Mouse (Mus musculus) ES-Bruce4 (cell line): ENCODE data around the gene Cdh23. TPM values are rescaled to one million over a fixed set of nuclear protein-coding genes. Genes with fewer than 3 reads are reported as not detected.

Source experiments
- H3K27ac ChIP-seq: 2 replicates; pipeline ENCODE4 v1.5.1; 2012; ENCODE audit warnings: low read length, inconsistent platforms; ENCODE audit not compliant: insufficient read depth
- H3K27me3 ChIP-seq: 2 replicates; pipeline ENCODE4 v1.6.1; 2012; ENCODE audit warnings: mild to moderate bottlenecking, low read length, inconsistent platforms; ENCODE audit not compliant: control insufficient read depth, poor library complexity, insufficient read depth, severe bottlenecking
- H3K36me3 ChIP-seq: 2 replicates; pipeline ENCODE4 v1.6.1; 2012; ENCODE audit warnings: inconsistent platforms, mild to moderate bottlenecking, low read length, moderate library complexity; ENCODE audit not compliant: control insufficient read depth, poor library complexity, insufficient read depth, severe bottlenecking
- H3K4me1 ChIP-seq: one replicate; pipeline ENCODE4 v1.8.1; 2011; ENCODE audit warnings: low read length; ENCODE audit not compliant: control insufficient read depth, insufficient read depth
- H3K4me3 ChIP-seq: 2 replicates; pipeline ENCODE4 v1.5.1; 2011; ENCODE audit warnings: low read depth, mild to moderate bottlenecking, low read length
- H3K9ac ChIP-seq: 2 replicates; pipeline ENCODE4 v1.6.1; 2012; ENCODE audit warnings: low read depth, mild to moderate bottlenecking, inconsistent platforms; ENCODE audit not compliant: poor library complexity, severe bottlenecking
- H3K9me3 ChIP-seq: replicated peaks from 2 replicates; pipeline ENCODE4 v1.6.1; 2012; ENCODE audit warnings: mild to moderate bottlenecking, low read length, inconsistent platforms; ENCODE audit not compliant: control insufficient read depth, poor library complexity, insufficient read depth, severe bottlenecking
- CTCF ChIP-seq: IDR thresholded peaks from one replicate; pipeline ENCODE4 v1.8.1; 2011; ENCODE audit warnings: low read depth, low read length
- EP300 ChIP-seq: IDR thresholded peaks from 2 replicates; pipeline ENCODE4 v1.6.1; 2011; ENCODE audit warnings: low read depth, low read length; ENCODE audit not compliant: insufficient read depth
- POLR2A ChIP-seq: IDR thresholded peaks from one replicate; pipeline ENCODE4 v1.8.1; 2011; ENCODE audit warnings: low read length; ENCODE audit not compliant: insufficient read depth
- polyA plus RNA-seq: library from polyadenylated mRNA; stranded (reverse); fragments of >200 nt; gene quantifications from 2 replicates; pipeline ENCODE4 v1.2.4, GENCODE M21; 2011; ENCODE audit warnings: low read depth; ENCODE audit not compliant: missing spikeins, insufficient read depth, insufficient read length

Gene Cdh23
- polyA plus RNA-seq, 1 experiment, result 0.33 TPM

DNA sequence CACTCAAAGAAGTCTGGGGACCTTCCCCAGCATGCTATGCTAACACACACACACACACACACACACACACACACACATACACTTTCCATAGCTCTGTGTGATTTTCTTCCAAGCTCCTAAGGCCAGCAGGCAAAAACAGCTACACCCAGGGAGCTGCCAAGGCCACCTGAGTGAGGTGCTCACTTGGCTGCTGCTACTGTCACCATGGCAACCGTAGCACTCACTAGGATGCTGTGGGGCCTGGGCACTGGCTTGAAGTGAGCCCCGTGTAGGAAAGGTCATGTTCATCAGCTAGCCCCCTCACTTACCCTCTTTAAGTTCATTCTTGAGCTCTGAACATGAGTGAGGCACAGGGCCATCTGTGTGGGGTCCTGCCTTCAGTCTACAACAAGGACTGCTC lies 204.8 kb downstream of the Cdh23 start:
- Histone ChIP-seq H3K9me3 (no peaks in the 10 kb centered on the region), H3K27ac (no peak overlapping the region), H3K4me1 (no peaks in the 10 kb centered on the region), H3K4me3 (no peak overlapping the region), H3K27me3 (no peaks in the 10 kb centered on the region), H3K9ac (no peak overlapping the region), H3K36me3 (no peaks in the 10 kb centered on the region)
- TF ChIP-seq EP300, result no peak
- TF ChIP-seq CTCF, result no peak
- no peak for TF ChIP-seq POLR2A

DNA sequence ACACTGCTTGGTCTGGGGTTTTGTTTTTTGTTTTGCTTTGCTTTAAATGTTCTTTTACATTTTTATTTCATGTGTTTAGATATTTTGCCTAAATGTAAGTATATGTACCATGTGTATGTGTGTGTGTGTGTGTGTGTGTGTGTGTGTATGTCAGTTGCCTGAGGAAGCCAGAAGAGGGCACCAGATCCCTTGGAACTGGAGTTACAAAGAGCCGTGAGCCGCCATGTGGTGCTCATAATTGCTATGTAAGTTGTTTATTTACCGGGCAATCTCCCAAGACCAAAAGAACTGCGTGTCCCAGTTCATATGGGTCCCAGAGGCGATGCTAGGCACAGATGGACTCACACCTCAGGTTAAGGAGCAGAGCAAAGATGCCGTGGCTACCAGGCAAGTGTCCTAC lies 214.9 kb downstream of the Cdh23 start:
- Histone ChIP-seq H3K9ac (no peak overlapping the region), H3K9me3 (no peaks in the 10 kb centered on the region), H3K27ac (no peak overlapping the region), H3K4me1 (peaks cover 1% of the 10 kb centered on the region), H3K36me3 (no peaks in the 10 kb centered on the region), H3K4me3 (no peak overlapping the region), H3K27me3 (no peaks in the 10 kb centered on the region)
- TF ChIP-seq EP300, result no peak

DNA sequence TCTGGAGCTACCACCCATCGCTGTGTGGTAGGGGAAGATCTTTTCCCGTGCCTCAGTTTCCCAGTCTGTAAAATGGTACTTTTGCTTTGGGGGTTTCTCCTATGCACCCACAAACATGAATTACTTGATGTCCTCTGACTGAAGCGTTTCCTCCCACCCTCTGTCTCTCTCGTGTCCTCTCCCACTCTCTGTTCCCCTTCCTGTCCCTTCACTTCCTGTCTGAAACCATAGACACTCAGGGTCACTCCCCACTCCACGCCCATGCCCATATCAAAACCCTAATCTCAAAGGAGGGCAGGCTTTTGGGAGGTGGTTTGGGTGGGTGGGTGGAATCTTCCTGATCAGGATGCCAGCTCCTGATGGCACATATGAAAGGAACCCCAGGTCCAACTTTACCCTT lies 221.7 kb downstream of the Cdh23 start:
- Histone ChIP-seq H3K27me3 (no peaks in the 10 kb centered on the region), H3K9me3 (no peaks in the 10 kb centered on the region), H3K4me1 (no peaks in the 10 kb centered on the region), H3K4me3 (no peak overlapping the region), H3K36me3 (no peaks in the 10 kb centered on the region), H3K9ac (no peak overlapping the region), H3K27ac (no peak overlapping the region)
- no peak for TF ChIP-seq EP300
- TF ChIP-seq POLR2A, result no peak
- no peak for TF ChIP-seq CTCF

DNA sequence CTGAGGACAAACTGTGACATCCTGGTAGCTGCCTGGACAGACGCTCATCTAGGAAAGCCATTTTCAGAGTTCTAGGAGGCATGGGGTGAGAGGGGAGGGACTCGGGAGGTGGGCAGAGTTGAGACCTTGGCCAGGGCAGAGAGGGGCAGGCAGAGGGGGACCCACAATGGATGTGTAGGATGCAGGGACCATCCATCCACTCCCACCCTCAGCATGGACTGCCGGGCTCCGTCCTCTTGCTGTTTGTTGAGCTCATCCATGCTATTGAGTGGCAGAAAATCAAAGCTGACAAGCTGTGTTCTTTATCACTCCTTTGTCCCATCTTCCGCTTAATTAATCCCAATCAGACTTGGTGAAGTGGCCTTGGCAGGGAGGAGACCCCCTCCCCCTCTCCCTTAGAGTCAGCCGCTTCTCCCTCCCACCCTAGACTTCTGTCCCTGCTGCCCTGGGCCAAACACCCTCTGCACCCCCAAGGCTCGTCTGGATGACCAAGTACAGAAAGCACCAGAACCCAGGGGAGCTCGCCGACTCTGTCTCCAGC lies 222.4 kb downstream of the Cdh23 start:
- no peaks in the 10 kb centered on the region for H3K4me1 ChIP-seq
- no peak overlapping the region for H3K9ac ChIP-seq
- no peak overlapping the region for H3K27ac ChIP-seq
- H3K9me3 ChIP-seq, result no peaks in the 10 kb centered on the region
- TF ChIP-seq CTCF (no peak), POLR2A (no peak), EP300 (no peak)
- no peak overlapping the region for H3K4me3 ChIP-seq
- no peaks in the 10 kb centered on the region for H3K27me3 ChIP-seq
- H3K36me3 ChIP-seq, result no peaks in the 10 kb centered on the region

DNA sequence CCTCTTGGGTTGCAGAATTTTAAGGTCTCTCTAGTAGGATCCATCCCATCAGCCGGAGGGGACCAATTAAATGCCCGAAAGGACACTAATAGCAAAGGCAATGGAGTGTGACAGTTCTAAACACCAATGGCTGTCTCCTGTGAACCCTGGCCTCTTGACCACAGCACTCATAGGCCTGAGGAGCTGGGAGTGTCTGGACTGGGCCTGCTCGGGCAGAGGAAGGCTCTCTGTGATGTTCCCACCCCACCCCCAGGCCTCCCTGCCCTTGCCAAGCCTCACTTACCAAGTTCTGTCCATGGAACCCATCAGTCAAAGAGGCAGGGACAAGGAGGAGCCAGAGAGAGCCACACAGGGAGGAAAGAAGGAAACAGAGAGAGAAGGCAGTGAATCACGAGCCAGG lies 228.5 kb downstream of the Cdh23 start:
- no peaks in the 10 kb centered on the region for H3K27me3 ChIP-seq
- H3K4me3 ChIP-seq, result no peak overlapping the region
- H3K4me1 ChIP-seq, result no peaks in the 10 kb centered on the region
- no peak overlapping the region for H3K9ac ChIP-seq
- H3K27ac ChIP-seq, result no peak overlapping the region
- H3K36me3 ChIP-seq, result no peaks in the 10 kb centered on the region
- no peak for TF ChIP-seq CTCF
- no peak for TF ChIP-seq EP300
- no peak for TF ChIP-seq POLR2A
- no peaks in the 10 kb centered on the region for H3K9me3 ChIP-seq

DNA sequence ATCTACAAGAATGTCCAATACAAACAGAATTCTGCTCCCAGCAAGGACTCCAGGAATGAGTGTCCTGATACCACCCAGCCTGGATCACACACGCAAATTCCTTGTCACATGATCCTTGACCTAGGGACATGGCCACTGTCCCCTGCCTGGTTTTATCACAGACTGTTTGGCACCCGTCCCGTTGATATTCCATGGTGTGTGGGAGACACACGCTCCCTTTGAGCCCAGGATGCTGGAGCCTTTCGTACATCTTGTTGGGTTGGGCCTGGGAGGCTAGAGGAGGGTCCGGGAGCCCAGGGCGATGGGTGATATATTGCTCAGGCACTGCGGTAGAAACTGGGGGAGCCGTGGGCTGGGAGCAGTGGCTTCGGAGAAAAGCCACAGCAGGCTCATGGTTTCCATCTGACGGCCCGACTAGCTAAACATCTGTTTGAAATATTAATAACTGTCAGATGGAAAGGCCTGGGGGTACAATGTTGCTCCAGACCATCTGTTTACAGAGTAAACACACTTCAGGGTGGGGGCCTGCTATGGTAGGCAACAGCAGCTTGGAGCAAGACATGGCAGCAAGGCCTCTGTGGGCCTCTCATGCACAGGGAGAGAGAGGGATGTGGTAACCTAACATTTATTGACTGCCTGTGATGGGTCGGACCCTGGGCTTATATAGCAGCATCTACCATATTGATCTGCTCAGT lies 232.2 kb downstream of the Cdh23 start:
- H3K27ac ChIP-seq, result no peak overlapping the region
- no peaks in the 10 kb centered on the region for H3K36me3 ChIP-seq
- no peaks in the 10 kb centered on the region for H3K27me3 ChIP-seq
- H3K4me1 ChIP-seq, result no peaks in the 10 kb centered on the region
- H3K4me3 ChIP-seq, result no peak overlapping the region
- TF ChIP-seq POLR2A, result no peak
- no peak for TF ChIP-seq CTCF
- no peak for TF ChIP-seq EP300
- no peak overlapping the region for H3K9ac ChIP-seq
- H3K9me3 ChIP-seq, result no peaks in the 10 kb centered on the region
